Mouse (Mus musculus) adrenal gland, adult 18-20 months (tissue): ENCODE measurements around the gene Lrrfip1. TPM values are rescaled to one million over a fixed set of nuclear protein-coding genes. Genes with fewer than 3 reads are reported as not detected.

Experiments used
- DNase-seq, 2 experiments: peaks; one replicate each; pipeline ENCODE4 v3.0.0; 2021 to 2022; ENCODE audit warnings: low spot score in 2 of 2
- total RNA-seq, 2 experiments: library from RNA; stranded (reverse); gene quantifications; 1 replicate in 1 of 2; 2 replicates in 1 of 2; pipeline ENCODE4 v1.2.3; 2021

The Lrrfip1 gene
- total RNA-seq, 2 experiments from 2014 or later = 48.2 to 53.4 TPM

- DNase-seq = no peak
Measured at GRCm38 (mm10) chr1:91080423-91080749, 81.8 kb downstream of the Lrrfip1 start.

GRCm38 (mm10) chr1:91084374-91084773 is 85.8 kb downstream of the Lrrfip1 start:
- no peak for DNase-seq

- DNase-seq = no peak
Measured at GRCm38 (mm10) chr1:91085009-91085408, 86.5 kb downstream of the Lrrfip1 start.

GRCm38 (mm10) chr1:91085686-91086085 is 87.1 kb downstream of the Lrrfip1 start:
- DNase-seq = no peak

- no peak for DNase-seq
Measured at GRCm38 (mm10) chr1:91086325-91086724, 87.8 kb downstream of the Lrrfip1 start.

- no peak for DNase-seq
Measured at GRCm38 (mm10) chr1:91086748-91087147, 88.2 kb downstream of the Lrrfip1 start.

GRCm38 (mm10) chr1:91088027-91088426 is 89.5 kb downstream of the Lrrfip1 start:
- DNase-seq = no peak

- no peak for DNase-seq
Measured at GRCm38 (mm10) chr1:91088941-91089340, 90.4 kb downstream of the Lrrfip1 start.

GRCm38 (mm10) chr1:91090456-91090855 is 91.9 kb downstream of the Lrrfip1 start:
- no peak for DNase-seq

- DNase-seq = no peak
Measured at GRCm38 (mm10) chr1:91092451-91092850, 93.9 kb downstream of the Lrrfip1 start.

GRCm38 (mm10) chr1:91093296-91093695 is 94.8 kb downstream of the Lrrfip1 start:
- DNase-seq = no peak

GRCm38 (mm10) chr1:91094001-91094400 is 95.5 kb downstream of the Lrrfip1 start:
- DNase-seq = no peak

GRCm38 (mm10) chr1:91095258-91095657 is 96.7 kb downstream of the Lrrfip1 start:
- DNase-seq = no peak

- no peak for DNase-seq
Measured at GRCm38 (mm10) chr1:91095853-91096252, 97.3 kb downstream of the Lrrfip1 start.

GRCm38 (mm10) chr1:91096490-91096889 is 98.0 kb downstream of the Lrrfip1 start:
- DNase-seq = no peak

GRCm38 (mm10) chr1:91097283-91097834 is 98.8 kb downstream of the Lrrfip1 start:
- no peak for DNase-seq

GRCm38 (mm10) chr1:91098887-91099286 is 100.3 kb downstream of the Lrrfip1 start:
- DNase-seq = peak; percentile 74 to 80

- DNase-seq = no peak
Measured at GRCm38 (mm10) chr1:91101709-91102440, 103.3 kb downstream of the Lrrfip1 start.

GRCm38 (mm10) chr1:91103366-91103983 is 104.9 kb downstream of the Lrrfip1 start:
- DNase-seq = no peak

- DNase-seq = no peak
Measured at GRCm38 (mm10) chr1:91107548-91107947, 109.0 kb downstream of the Lrrfip1 start.

- DNase-seq = no peak
Measured at GRCm38 (mm10) chr1:91109302-91109701, 110.8 kb downstream of the Lrrfip1 start.

GRCm38 (mm10) chr1:91112171-91112570 is 113.6 kb downstream of the Lrrfip1 start:
- DNase-seq = peak in 1 of 2 experiments; percentile 11
